Mouse (Mus musculus): ENCODE measurements around the gene Dedd. TPM values are rescaled to one million over a fixed set of nuclear protein-coding genes. Genes with fewer than 3 reads are reported as not detected.

Dedd gene
- total and polyA plus RNA-seq, 2 experiments from 2014 or later = 31.1 to 44.6 TPM

DNA sequence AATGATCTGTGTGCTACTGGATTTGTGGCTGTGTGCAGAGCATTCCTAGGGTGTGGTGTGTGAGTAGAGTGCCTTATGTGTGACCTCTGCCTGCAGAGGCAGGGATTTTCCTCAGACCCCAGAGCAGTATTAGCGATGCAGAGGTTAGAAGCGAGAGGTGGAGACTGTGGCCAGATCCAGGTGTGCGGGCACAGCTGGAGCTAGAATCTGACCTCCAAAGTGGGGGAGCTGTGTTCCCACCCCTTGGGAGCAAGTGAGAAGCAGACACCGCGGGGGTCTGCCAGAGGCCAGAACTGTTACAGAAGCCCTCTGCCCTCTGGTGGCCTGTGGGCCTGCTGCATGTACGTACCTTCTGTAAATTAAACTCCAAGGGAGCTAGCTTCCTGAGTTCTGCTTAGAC lies 58.2 kb downstream of the Dedd start:
- no peaks in the 10 kb centered on the region for H3K9me3 ChIP-seq (ENCODE audit: low read length)
- 25% methylated on average over 6 of the region's 6 CpGs for WGBS
- H3K9ac ChIP-seq = no peak overlapping the region
- H3K36me3 ChIP-seq (ENCODE audit: insufficient read depth) = no peaks in the 10 kb centered on the region
- H3K27me3 ChIP-seq (ENCODE audit: insufficient read depth, low read length) = no peaks in the 10 kb centered on the region
- peak; percentile 52; the same call in 1 of the 2 replicates for TF ChIP-seq CTCF (IDR thresholded peaks at IDR 0.05; ENCODE audit: low read depth)
- H3K4me2 ChIP-seq (ENCODE audit: low read depth) = no peak overlapping the region
- no peaks in the 10 kb centered on the region for H3K4me1 ChIP-seq (ENCODE audit: insufficient read depth)
- H3K27ac ChIP-seq (ENCODE audit: low read depth, low read length) = no peak overlapping the region
- ATAC-seq (no peak), DNase-seq (peak; percentile 29)
- no peak overlapping the region for H3K4me3 ChIP-seq (ENCODE audit: low read depth, low read length)

DNA sequence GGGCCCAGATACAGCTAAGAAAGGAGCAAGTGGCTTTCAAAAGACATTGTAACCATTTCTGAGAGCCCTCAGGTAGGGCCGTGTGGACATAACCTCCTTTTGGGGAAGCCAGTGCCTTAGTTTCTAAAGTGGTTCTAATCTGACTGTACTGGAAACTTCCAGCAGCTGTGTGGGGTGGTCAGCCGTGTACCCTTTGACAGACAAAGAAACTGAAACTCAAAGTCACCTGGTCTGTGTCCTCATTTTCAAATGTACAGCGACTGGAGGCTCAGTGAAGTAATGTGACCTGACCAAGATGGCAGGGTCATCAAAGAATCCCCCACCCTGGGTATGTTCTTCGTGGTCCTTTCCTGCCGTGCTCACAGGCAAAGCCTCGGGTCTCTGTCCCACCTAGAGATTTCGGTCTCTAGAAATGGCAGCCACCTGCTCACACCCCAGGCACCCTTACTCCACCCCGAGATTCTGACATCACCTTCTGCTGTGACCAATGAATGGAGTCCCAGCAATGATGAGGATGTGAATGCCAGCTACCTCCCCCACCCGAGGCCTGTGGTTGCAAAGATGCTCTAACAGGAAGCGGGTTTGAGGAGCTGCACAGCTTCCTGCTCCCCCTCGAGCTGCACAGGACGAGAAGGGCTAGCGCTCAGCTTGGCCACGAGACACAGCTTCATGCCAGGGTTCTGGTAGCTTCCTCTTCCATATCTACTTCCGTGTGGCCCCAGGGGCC lies 59.6 kb downstream of the Dedd start, which contains the start of gene Arhgap30:
Arhgap30 (plus strand) TSS at position 579 of the 727 bp plus-strand sequence.
- Histone ChIP-seq H3K9ac (no peak within 1 kb of the TSS), H3K27me3 (ENCODE audit: insufficient read depth, low read length) (no peaks in the 10 kb centered on the region), H3K4me1 (ENCODE audit: insufficient read depth) (no peaks in the 10 kb centered on the region), H3K27ac (ENCODE audit: low read depth, low read length) (no peak within 1 kb of the TSS), H3K4me2 (ENCODE audit: low read depth) (no peak within 1 kb of the TSS), H3K9me3 (ENCODE audit: low read length) (no peaks in the 10 kb centered on the region), H3K36me3 (ENCODE audit: insufficient read depth) (no peaks in the 10 kb centered on the region), H3K4me3 (ENCODE audit: low read depth, low read length) (no peak within 1 kb of the TSS)
- DNase-seq (no peak), ATAC-seq (no peak)
- no peak for TF ChIP-seq CTCF (IDR thresholded peaks at IDR 0.05; ENCODE audit: low read depth)
- WGBS = 84% methylated on average over 15 of the region's 15 CpGs

DNA sequence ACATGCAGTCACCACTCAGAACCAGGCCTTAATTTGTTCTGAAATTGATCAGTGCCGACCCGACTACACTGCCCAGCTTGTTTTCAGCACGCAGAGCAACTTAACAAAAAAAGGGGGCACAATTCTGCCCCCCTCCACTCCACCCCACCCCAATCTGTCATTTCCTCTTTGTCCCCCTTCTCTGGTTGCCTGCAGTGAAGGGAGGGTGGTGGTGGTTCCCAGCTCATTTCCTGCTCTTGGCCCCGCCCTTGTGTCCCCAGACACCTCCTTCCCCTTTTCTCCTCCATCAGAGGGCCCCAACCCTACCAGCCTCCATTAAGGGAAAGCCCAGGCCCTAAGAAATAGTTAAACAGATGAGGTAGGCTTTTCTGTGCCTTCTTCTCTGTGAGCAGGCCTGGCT lies 61.2 kb downstream of the Dedd start:
- no peak overlapping the region for H3K27ac ChIP-seq (ENCODE audit: low read depth, low read length)
- no peak overlapping the region for H3K4me3 ChIP-seq (ENCODE audit: low read depth, low read length)
- H3K4me1 ChIP-seq (ENCODE audit: insufficient read depth) = no peaks in the 10 kb centered on the region
- DNase-seq = no peak
- no peaks in the 10 kb centered on the region for H3K9me3 ChIP-seq (ENCODE audit: low read length)
- TF ChIP-seq CTCF (IDR thresholded peaks at IDR 0.05; ENCODE audit: low read depth) = no peak
- H3K27me3 ChIP-seq (ENCODE audit: insufficient read depth, low read length) = no peaks in the 10 kb centered on the region
- WGBS = 81% methylated on average over 4 of the region's 4 CpGs
- ATAC-seq = no peak
- no peak overlapping the region for H3K9ac ChIP-seq
- H3K4me2 ChIP-seq (ENCODE audit: low read depth) = no peak overlapping the region
- H3K36me3 ChIP-seq (ENCODE audit: insufficient read depth) = no peaks in the 10 kb centered on the region

Other genes starting within 250 kb of the Dedd start
- 1.7 and 2.4 TPM in 2 replicates for gene Cfap126, start 215.2 kb upstream of the Dedd start, total RNA-seq (2014; rRNA removed)
- gene Cfap126, start 215.2 kb upstream of the Dedd start, polyA plus RNA-seq (2015; fragmentation: Nextera tagmentation; extraction: Ambion mirVana) = 11.7 and 13.7 TPM in 2 replicates
- gene Sdhc, start 178.5 kb upstream of the Dedd start, total RNA-seq (2014; rRNA removed) = 195 and 197 TPM in 2 replicates
- gene Sdhc, start 178.5 kb upstream of the Dedd start, polyA plus RNA-seq (2015; fragmentation: Nextera tagmentation; extraction: Ambion mirVana) = 285 and 302 TPM in 2 replicates
- gene Mpz, start 178.4 kb upstream of the Dedd start, total RNA-seq (2014; rRNA removed) = 0.38 TPM in 1 of 2 replicates, not detected in the other
- gene Mpz, start 178.4 kb upstream of the Dedd start, polyA plus RNA-seq (2015; fragmentation: Nextera tagmentation; extraction: Ambion mirVana) = 0.30 and 0.67 TPM in 2 replicates
- 12.3 and 16.2 TPM in 2 replicates for gene Pcp4l1, start 132.9 kb upstream of the Dedd start, total RNA-seq (2014; rRNA removed)
- 31.4 and 33.4 TPM in 2 replicates for gene Pcp4l1, start 132.9 kb upstream of the Dedd start, polyA plus RNA-seq (2015; fragmentation: Nextera tagmentation; extraction: Ambion mirVana)
- gene Nr1i3, start 115.2 kb upstream of the Dedd start, total RNA-seq (2014; rRNA removed) = not detected in 2 replicates
- gene Nr1i3, start 115.2 kb upstream of the Dedd start, polyA plus RNA-seq (2015; fragmentation: Nextera tagmentation; extraction: Ambion mirVana) = 0.16 and 0.19 TPM in 2 replicates
- 46.5 and 62.7 TPM in 2 replicates for gene Tomm40l, start 106.6 kb upstream of the Dedd start, total RNA-seq (2014; rRNA removed)
- gene Tomm40l, start 106.6 kb upstream of the Dedd start, polyA plus RNA-seq (2015; fragmentation: Nextera tagmentation; extraction: Ambion mirVana) = 39.8 and 41.7 TPM in 2 replicates
- 0.92 and 2.0 TPM in 2 replicates for gene Apoa2, start 104.1 kb upstream of the Dedd start, total RNA-seq (2014; rRNA removed)
- gene Apoa2, start 104.1 kb upstream of the Dedd start, polyA plus RNA-seq (2015; fragmentation: Nextera tagmentation; extraction: Ambion mirVana) = 2.7 and 4.0 TPM in 2 replicates
- gene Fcer1g, start 94.8 kb upstream of the Dedd start, total RNA-seq (2014; rRNA removed) = 7.6 and 11.2 TPM in 2 replicates
- 33.2 and 37.9 TPM in 2 replicates for gene Fcer1g, start 94.8 kb upstream of the Dedd start, polyA plus RNA-seq (2015; fragmentation: Nextera tagmentation; extraction: Ambion mirVana)
- gene Adamts4, start 78.7 kb upstream of the Dedd start, total RNA-seq (2014; rRNA removed) = 4.5 and 5.9 TPM in 2 replicates
- 2.6 and 5.6 TPM in 2 replicates for gene Adamts4, start 78.7 kb upstream of the Dedd start, polyA plus RNA-seq (2015; fragmentation: Nextera tagmentation; extraction: Ambion mirVana)
- 203 and 270 TPM in 2 replicates for gene Ndufs2, start 77.8 kb upstream of the Dedd start, total RNA-seq (2014; rRNA removed)
- gene Ndufs2, start 77.8 kb upstream of the Dedd start, polyA plus RNA-seq (2015; fragmentation: Nextera tagmentation; extraction: Ambion mirVana) = 219 and 243 TPM in 2 replicates
- 75.1 and 99.3 TPM in 2 replicates for gene B4galt3, start 58.8 kb upstream of the Dedd start, total RNA-seq (2014; rRNA removed)
- 104 and 115 TPM in 2 replicates for gene B4galt3, start 58.8 kb upstream of the Dedd start, polyA plus RNA-seq (2015; fragmentation: Nextera tagmentation; extraction: Ambion mirVana)
- 26.6 and 30.6 TPM in 2 replicates for gene Ppox, start 48.0 kb upstream of the Dedd start, total RNA-seq (2014; rRNA removed)
- gene Ppox, start 48.0 kb upstream of the Dedd start, polyA plus RNA-seq (2015; fragmentation: Nextera tagmentation; extraction: Ambion mirVana) = 21.1 and 23.3 TPM in 2 replicates
- gene Usp21, start 41.2 kb upstream of the Dedd start, total RNA-seq (2014; rRNA removed) = 56.8 and 66.5 TPM in 2 replicates
- gene Usp21, start 41.2 kb upstream of the Dedd start, polyA plus RNA-seq (2015; fragmentation: Nextera tagmentation; extraction: Ambion mirVana) = 66.4 and 80.4 TPM in 2 replicates
- 96.6 and 123 TPM in 2 replicates for gene Ufc1, start 34.1 kb upstream of the Dedd start, total RNA-seq (2014; rRNA removed)
- gene Ufc1, start 34.1 kb upstream of the Dedd start, polyA plus RNA-seq (2015; fragmentation: Nextera tagmentation; extraction: Ambion mirVana) = 133 and 150 TPM in 2 replicates
- 44.9 and 47.6 TPM in 2 replicates for gene Nit1, start 16.5 kb downstream of the Dedd start, total RNA-seq (2014; rRNA removed)
- 42.1 and 48.1 TPM in 2 replicates for gene Nit1, start 16.5 kb downstream of the Dedd start, polyA plus RNA-seq (2015; fragmentation: Nextera tagmentation; extraction: Ambion mirVana)
- gene Pfdn2, start 16.5 kb downstream of the Dedd start, total RNA-seq (2014; rRNA removed) = 18.2 and 27.0 TPM in 2 replicates
- gene Pfdn2, start 16.5 kb downstream of the Dedd start, polyA plus RNA-seq (2015; fragmentation: Nextera tagmentation; extraction: Ambion mirVana) = 143 and 146 TPM in 2 replicates
- 4.3 and 5.0 TPM in 2 replicates for gene Klhdc9, start 31.7 kb downstream of the Dedd start, total RNA-seq (2014; rRNA removed)
- 5.1 and 6.9 TPM in 2 replicates for gene Klhdc9, start 31.7 kb downstream of the Dedd start, polyA plus RNA-seq (2015; fragmentation: Nextera tagmentation; extraction: Ambion mirVana)
- 1.0 and 2.0 TPM in 2 replicates for gene Nectin4, start 41.0 kb downstream of the Dedd start, total RNA-seq (2014; rRNA removed)
- gene Nectin4, start 41.0 kb downstream of the Dedd start, polyA plus RNA-seq (2015; fragmentation: Nextera tagmentation; extraction: Ambion mirVana) = 1.3 and 1.8 TPM in 2 replicates
- 0.69 and 0.81 TPM in 2 replicates for gene Arhgap30, start 59.8 kb downstream of the Dedd start, total RNA-seq (2014; rRNA removed)
- gene Arhgap30, start 59.8 kb downstream of the Dedd start, polyA plus RNA-seq (2015; fragmentation: Nextera tagmentation; extraction: Ambion mirVana) = 0.53 and 0.65 TPM in 2 replicates
- 168 and 183 TPM in 2 replicates for gene Usf1, start 82.2 kb downstream of the Dedd start, total RNA-seq (2014; rRNA removed)
- 198 and 200 TPM in 2 replicates for gene Usf1, start 82.2 kb downstream of the Dedd start, polyA plus RNA-seq (2015; fragmentation: Nextera tagmentation; extraction: Ambion mirVana)
- gene Tstd1, start 89.7 kb downstream of the Dedd start, total RNA-seq (2014; rRNA removed) = 1.3 and 2.0 TPM in 2 replicates
- 1.9 and 3.1 TPM in 2 replicates for gene Tstd1, start 89.7 kb downstream of the Dedd start, polyA plus RNA-seq (2015; fragmentation: Nextera tagmentation; extraction: Ambion mirVana)
- gene F11r, start 108.4 kb downstream of the Dedd start, total RNA-seq (2014; rRNA removed) = 3.6 and 6.2 TPM in 2 replicates
- 4.6 and 7.8 TPM in 2 replicates for gene F11r, start 108.4 kb downstream of the Dedd start, polyA plus RNA-seq (2015; fragmentation: Nextera tagmentation; extraction: Ambion mirVana)
- 12.2 and 13.4 TPM in 2 replicates for gene Alyref2, start 174.3 kb downstream of the Dedd start, total RNA-seq (2014; rRNA removed)
- gene Alyref2, start 174.3 kb downstream of the Dedd start, polyA plus RNA-seq (2015; fragmentation: Nextera tagmentation; extraction: Ambion mirVana) = 17.5 and 20.8 TPM in 2 replicates
- gene Itln1, start 206.1 kb downstream of the Dedd start, total RNA-seq (2014; rRNA removed) = not detected in 2 replicates
- gene Itln1, start 206.1 kb downstream of the Dedd start, polyA plus RNA-seq (2015; fragmentation: Nextera tagmentation; extraction: Ambion mirVana) = not detected in 2 replicates
- not detected in 2 replicates for gene Cd244a, start 230.0 kb downstream of the Dedd start, total RNA-seq (2014; rRNA removed)
- gene Cd244a, start 230.0 kb downstream of the Dedd start, polyA plus RNA-seq (2015; fragmentation: Nextera tagmentation; extraction: Ambion mirVana) = not detected in 2 replicates